Mouse (Mus musculus) embryonic stem cell, embryonic (primary cell): ENCODE data around the gene Pparg.

Source experiments
- CTCF ChIA-PET, 4 experiments: fragments of 300-600 bp in 2 of 4; fragments of 350-600 bp in 2 of 4; sonication (Branson Sonifier 250); formaldehyde crosslinking; loops; one replicate each; lab custom pipeline; 2022; ENCODE audit warnings: inconsistent platforms in 2 of 4; lab: Charles Lee
- POLR2A ChIA-PET, 4 experiments: fragments of 300-600 bp in 2 of 4; fragments of 350-600 bp in 2 of 4; sonication (Branson Sonifier 250); formaldehyde crosslinking; loops; one replicate each; lab custom pipeline; 2022; ENCODE audit warnings: antibody characterized with exemption in 4 of 4, inconsistent platforms in 1 of 4; lab: Charles Lee

Gene Pparg

DNA sequence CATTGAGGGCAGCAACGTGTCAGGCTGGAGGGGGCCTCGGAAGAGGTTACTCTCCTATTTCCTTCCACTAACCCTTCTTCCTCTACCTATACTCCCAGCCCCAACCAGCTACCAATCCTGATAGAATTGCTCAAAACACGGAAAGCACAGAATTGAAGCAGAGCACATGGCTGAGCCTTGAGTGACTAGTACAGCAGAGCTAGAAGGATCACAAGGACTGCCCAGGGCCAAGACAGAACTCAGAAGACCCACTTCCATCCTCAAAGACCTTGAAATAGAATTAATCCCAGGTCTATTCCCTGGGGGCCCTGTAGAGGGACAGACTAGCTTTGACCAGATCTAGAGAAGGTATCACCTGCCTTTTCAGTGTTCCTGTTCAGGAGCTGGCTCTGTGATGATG lies 120.9 kb downstream of the Pparg start:
- CTCF ChIA-PET = interaction anchor here in 1 of 4 experiments (1.1 kb wide), 1 partner anchor 57 kb away, joined by 3 read pairs; no protein-coding TSS in a partner anchor
- POLR2A ChIA-PET = interaction anchor here in 1 of 4 experiments (0.6 to 1.1 kb wide), 2 partner anchors 17 to 112 kb away, joined by 3 read pairs; no protein-coding TSS in a partner anchor

DNA sequence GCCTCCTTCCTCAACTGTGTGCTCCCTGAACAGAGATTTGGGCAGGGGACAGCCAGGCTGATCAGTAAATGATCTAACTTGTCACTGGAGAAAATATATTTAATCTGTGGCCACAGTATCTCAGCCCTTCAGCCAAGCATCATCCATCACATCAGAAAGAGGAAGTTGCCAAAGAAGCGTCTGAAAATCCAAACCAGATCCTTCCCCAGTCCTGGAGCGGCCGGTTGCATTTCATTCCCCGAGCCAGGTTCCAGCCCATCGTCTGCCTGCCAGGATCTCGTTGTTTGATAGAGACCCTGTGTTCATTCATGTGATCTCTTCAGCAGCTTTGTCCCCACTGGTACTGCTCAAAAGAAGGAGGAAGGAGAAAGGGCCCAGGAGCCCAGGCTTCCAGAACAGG lies 124.9 kb downstream of the Pparg start:
- ChIA-PET POLR2A (interaction anchor here in 1 of 4 experiments (0.6 to 1.9 kb wide), 3 partner anchors 53 to 349 kb away, joined by 3 to 5 read pairs (median 5); partner anchors contain the start of gene Timp4), CTCF (no interaction called here)

DNA sequence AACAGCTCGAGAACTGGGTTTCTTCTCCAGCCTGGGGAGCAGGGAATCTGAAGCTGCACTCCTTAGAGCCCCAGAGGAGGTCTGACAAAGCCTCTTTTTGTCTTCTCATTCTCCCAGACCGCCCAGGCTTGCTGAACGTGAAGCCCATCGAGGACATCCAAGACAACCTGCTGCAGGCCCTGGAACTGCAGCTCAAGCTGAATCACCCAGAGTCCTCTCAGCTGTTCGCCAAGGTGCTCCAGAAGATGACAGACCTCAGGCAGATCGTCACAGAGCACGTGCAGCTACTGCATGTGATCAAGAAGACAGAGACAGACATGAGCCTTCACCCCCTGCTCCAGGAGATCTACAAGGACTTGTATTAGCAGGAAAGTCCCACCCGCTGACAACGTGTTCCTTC lies 129.1 kb downstream of the Pparg start:
- POLR2A ChIA-PET = interaction anchor here in 2 of 4 experiments (0.7 to 0.9 kb wide), 2 partner anchors 9 to 183 kb away, joined by 3 read pairs; no protein-coding TSS in a partner anchor

DNA sequence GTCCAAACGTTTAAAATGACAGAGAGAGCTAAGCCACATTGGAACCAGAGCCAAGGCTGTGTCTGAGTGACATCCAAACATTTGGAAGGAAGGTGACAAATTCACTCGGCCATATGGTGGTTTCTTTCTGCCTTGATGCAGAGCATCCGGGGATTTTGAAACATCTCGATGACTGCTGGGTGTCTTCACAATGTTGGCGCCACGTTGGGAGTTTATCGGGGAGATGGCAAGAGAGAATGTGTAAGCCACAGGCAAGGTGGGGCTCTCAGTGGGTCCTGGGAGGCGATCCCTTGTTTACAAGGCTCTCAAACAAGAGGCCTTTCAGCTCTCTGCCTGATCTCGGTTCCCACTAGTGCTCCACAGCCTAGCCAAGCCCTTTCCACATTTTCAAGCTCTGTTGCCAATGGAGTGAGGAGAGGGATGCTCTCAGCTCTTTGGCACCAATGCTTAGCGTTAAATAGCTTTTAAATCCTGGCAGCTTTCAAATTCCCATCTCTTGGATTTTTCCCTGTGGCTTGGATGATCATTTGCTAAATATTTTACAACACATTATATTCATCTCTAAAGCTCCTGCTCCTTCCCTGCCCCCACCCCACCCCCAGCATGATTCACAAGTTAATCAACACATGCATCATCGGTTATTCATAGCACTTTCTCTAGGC lies 132.3 kb downstream of the Pparg start:
- ChIA-PET CTCF (interaction anchor here in 2 of 4 experiments (0.5 to 0.7 kb wide), 2 partner anchors 45 to 226 kb away, joined by 3 to 4 read pairs; no protein-coding TSS in a partner anchor), POLR2A (interaction anchor here in 1 of 4 experiments (0.7 kb wide), 1 partner anchor 231 kb away, joined by 3 read pairs; no protein-coding TSS in a partner anchor)

More for the DNA sequence above, 129.1 kb downstream of the Pparg start:
- CTCF ChIA-PET = no interaction called here

DNA sequence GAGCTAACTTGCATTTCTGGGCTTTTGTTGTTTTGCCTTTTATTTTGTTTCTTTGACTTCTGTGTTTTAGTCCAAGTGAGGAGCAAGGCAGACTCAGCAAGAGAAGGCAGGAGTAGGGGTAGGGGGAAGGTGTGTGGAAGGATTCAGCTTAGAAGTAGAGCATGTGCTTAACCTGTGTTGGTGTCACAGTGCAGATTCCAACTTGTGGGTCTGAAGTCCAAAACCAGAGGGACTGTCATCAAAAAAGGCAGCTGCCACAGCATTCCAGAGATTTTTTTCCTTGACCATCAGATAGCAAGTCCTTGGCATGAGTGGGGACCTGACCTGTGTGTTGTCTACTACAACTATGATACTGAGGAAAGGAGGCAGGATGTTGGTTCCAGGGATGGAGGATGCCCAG lies 133.1 kb downstream of the Pparg start:
- ChIA-PET CTCF (interaction anchor here in 2 of 4 experiments (0.5 to 0.7 kb wide), 2 partner anchors 45 to 225 kb away, joined by 3 to 4 read pairs; no protein-coding TSS in a partner anchor), POLR2A (interaction anchor here in 1 of 4 experiments (0.7 kb wide), 1 partner anchor 232 kb away, joined by 3 read pairs; no protein-coding TSS in a partner anchor)

DNA sequence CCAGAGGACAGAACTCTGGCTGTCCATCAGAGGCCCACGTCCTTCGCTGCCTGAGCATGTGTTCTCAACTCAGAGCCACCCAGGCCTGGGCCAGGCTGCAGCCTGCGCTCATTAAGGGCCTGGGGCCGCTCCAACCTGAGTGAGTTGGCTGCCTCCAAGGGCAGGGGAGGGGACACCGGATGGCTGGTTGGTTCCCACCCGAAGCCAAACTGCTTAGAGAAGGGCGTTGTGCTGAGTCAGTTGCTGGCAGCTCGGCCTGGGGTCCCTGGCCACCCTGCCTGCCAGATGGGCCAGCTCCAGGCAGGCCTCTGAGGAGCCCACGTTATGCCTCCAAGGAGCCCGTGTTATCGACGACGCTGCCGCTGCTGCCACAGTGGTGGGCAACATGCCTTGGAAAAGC lies 138.8 kb downstream of the Pparg start:
- ChIA-PET CTCF (interaction anchor here in 1 of 4 experiments (0.6 kb wide), 1 partner anchor 433 kb away, joined by 3 read pairs; no protein-coding TSS in a partner anchor), POLR2A (interaction anchor here in 1 of 4 experiments (0.9 to 1.3 kb wide), 3 partner anchors 18 to 39 kb away, joined by 3 to 8 read pairs (median 4); no protein-coding TSS in a partner anchor)

DNA sequence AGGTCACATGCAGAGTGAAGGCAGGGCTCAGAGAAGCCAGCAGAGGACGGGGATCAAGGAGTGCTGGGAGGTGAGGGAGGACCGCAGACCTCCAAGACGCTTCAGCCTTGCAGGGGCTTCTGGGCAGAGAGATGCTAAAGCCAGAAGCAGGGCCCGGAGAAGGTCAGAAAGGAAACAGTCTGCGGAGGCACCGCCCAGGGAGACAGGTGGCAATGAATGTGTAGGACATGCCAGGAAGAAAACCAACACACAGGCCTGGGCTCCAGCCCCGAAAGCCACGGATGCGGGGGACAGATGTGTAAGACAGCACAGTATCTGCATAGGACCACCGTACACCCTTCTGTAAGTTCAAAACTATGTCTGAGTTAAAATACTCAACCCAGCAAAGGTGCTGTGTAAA lies 139.5 kb downstream of the Pparg start:
- POLR2A ChIA-PET = interaction anchor here in 1 of 4 experiments (1.1 to 1.3 kb wide), 2 partner anchors 20 to 39 kb away, joined by 4 to 8 read pairs; no protein-coding TSS in a partner anchor
- CTCF ChIA-PET = no interaction called here

DNA sequence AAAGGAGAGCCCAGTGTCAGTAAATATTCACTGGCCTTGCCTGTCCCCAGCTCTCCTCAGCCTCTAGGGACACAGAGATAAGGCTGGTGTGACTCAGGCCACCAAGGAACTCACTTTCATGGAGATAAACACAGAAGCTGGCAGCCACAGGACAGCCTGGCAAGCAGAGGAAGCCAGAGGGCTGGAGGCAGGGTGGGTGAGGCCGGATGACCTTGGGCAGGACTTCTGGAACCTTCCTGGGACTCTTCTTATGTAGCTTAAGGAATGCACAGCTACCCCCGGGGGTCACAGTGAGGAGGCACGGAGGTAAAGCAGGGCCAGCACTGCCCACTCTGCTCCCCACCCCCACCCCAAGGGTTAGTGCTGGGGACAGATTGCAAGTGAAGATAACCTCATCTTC lies 140.4 kb downstream of the Pparg start:
- POLR2A ChIA-PET = interaction anchor here in 1 of 4 experiments (0.8 to 1.5 kb wide), 4 partner anchors 35 to 165 kb away, joined by 3 to 4 read pairs (median 4); partner anchors contain the start of gene Tsen2
- CTCF ChIA-PET = no interaction called here

DNA sequence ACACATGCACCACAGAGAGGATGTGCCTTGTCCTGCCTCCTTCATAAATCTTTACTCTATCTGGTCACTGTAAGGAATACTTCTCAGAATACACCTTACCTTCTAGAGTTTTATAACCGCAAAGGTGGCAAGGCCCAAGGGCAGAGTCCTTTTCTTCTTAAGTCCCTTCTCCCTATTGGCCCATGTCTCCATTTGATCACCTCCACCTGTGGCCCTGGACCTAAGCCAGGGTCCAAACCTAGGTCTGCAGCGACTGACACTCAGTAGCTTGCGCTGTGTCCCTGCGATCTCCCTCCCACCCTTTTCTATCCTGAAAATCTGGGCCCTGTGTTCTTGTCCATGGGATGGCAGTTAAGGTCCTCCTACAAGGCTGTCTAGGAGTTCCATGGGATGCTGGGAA lies 142.3 kb downstream of the Pparg start:
- CTCF ChIA-PET = no interaction called here
- POLR2A ChIA-PET = no interaction called here

DNA sequence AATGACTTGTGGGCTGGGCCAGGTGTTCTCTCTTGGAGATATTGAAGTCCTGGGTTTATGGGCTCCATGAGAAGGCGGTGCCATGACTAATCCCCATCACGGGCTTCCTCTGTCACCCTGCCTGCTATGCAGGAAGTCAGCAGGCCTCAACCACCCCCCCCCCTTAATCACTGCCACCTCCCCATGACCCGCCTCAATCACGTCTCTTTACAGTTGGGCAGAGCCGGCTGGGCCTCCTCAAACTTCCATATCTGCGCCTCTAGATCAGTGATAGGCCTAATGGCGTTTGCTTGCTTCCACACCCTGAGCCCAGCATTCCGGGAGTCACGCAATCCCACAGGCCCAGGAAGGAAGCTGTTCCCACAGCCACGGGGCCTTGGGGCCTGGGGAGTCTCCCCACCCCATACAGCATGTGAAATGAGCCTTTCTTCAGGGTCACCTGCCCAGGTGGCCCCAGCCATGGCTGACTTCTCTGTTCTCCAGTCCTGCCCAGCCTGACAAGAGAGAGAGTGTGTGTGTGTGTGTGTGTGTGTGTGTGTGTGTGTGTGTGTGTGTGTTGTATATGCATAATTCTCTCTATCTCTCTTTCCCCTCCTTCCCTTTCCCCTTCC lies 142.9 kb downstream of the Pparg start:
- CTCF ChIA-PET = interaction anchor here in 3 of 4 experiments (0.7 to 1.2 kb wide), 4 partner anchors 14 to 38 kb away, joined by 4 to 12 read pairs (median 6); no protein-coding TSS in a partner anchor
- POLR2A ChIA-PET = interaction anchor here in 1 of 4 experiments (0.6 kb wide), 1 partner anchor 677 kb away, joined by 4 read pairs; no protein-coding TSS in a partner anchor

DNA sequence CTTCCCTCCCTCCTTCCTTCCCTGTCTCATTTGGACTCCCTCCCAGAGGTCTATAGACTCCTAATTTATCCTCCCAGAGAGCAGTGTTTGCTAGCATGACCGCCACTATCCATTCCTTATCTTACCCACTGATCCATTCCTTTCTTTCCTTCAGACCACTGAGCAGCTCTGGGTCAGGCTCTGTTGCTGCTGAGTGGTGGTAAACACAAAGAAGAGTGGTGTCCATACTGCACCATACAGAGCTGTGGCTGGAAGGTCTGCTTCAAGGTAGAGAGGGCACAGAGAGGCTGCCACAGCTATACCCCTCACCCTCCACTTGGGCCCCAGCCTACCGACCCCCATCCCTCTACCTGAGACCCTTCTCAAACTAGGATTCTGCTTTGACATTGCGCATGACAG lies 143.4 kb downstream of the Pparg start:
- ChIA-PET CTCF (interaction anchor here in 3 of 4 experiments (0.7 to 1.2 kb wide), 4 partner anchors 14 to 37 kb away, joined by 4 to 12 read pairs (median 6); no protein-coding TSS in a partner anchor), POLR2A (interaction anchor here in 1 of 4 experiments (0.6 kb wide), 1 partner anchor 677 kb away, joined by 4 read pairs; no protein-coding TSS in a partner anchor)

DNA sequence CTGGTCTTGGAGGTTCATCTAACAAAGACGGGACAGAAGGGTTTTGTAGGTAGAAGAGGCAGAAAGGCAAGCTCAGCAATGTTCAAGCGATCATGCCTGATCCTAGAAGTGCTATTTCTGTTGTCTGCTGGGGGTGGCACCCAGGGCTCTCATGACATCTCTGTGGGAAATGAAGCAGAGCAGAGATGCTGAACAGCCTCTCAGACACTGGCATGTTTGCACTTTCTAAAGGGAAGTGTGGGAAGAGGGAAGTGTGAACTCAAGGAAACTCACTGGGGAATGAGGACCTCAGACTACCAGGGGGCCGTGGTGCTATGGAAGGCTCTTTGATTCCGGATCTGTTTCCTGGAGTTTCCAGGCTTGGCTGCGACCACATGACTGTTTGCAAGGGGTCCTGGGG lies 144.2 kb downstream of the Pparg start:
- POLR2A ChIA-PET = no interaction called here
- CTCF ChIA-PET = interaction anchor here in 1 of 4 experiments (1.2 kb wide), 1 partner anchor 36 kb away, joined by 4 read pairs; no protein-coding TSS in a partner anchor

DNA sequence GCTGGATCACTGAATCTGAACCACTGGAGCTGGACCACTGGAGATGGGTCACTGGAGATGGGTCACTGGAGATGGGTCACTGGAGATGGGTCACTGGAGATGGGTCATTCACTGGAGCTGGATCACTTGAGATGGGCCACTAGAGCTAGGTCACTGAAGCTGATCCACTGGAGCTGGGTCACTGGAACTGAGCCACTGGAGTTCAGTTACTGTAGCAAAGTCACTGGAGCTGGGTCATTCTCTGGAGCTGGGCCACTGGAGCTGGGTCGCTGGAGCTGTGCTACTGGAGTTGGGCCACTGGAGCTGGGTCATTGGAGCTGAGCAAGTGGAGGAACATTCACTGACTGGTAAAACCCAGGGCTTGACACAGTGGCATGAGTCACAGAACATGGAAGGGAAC lies 145.7 kb downstream of the Pparg start:
- ChIA-PET CTCF (interaction anchor here in 1 of 4 experiments (0.5 kb wide), 1 partner anchor 35 kb away, joined by 3 read pairs; no protein-coding TSS in a partner anchor), POLR2A (no interaction called here)

DNA sequence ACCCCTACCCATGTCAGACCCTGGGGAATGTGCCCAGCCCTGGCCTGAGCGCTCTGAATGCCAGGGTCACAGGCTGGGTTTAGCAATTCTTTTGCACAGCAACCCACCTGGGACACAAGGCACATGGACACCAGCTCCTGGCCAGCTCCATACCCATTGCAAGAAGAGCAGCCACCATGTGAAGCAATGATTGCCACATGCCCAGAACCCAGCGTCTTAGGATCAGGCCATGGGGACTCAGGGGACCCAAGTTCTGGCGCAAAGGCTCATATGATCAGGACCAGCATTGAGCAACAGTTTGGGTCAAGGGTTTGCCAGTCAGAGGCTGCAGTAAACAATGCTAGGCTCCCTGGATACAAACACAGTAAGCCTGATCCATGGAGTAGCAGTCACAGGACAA lies 150.7 kb downstream of the Pparg start:
- ChIA-PET POLR2A (no interaction called here), CTCF (no interaction called here)

DNA sequence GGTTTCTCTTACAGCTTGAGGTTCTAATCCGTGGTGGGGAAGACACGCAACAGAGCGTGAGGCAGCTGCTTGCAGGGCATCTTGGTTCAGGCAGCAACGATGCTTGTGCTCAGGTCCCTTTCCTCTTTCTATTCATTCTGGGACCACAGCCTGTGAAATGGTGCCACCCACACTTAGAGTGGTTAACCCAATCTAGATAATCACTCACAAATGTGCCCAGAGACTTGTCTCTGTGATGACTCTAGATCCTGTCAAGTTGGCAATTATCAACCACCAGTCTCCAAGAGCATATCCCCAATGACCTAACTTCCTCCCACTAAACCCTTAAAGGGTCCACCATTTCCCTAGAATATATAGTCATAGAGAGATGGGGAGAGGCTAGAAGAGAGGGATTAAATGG lies 152.5 kb downstream of the Pparg start:
- ChIA-PET POLR2A (no interaction called here), CTCF (no interaction called here)

DNA sequence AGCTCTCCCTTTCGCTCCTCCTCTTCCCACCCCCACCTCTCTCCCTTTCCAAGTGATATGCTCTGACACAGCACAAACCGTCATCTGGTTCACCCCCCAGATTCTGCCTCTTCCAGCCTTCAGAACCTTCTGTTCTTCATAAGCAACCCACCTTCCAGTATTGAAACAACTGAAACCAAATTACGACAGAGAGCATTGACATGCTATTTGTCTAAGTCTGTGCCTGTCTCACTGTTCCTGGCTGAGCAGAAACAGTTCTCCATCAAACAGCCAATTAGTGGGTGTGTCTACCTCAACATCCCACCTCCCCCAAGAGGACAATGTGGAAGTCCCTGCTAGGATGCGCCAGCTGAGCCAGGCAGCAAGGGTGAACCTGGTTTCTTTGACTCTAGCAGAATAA lies 157.2 kb downstream of the Pparg start:
- ChIA-PET POLR2A (interaction anchor here in 2 of 4 experiments (0.6 to 1.5 kb wide), 4 partner anchors 21 to 448 kb away, joined by 3 to 4 read pairs (median 4); no protein-coding TSS in a partner anchor), CTCF (interaction anchor here in 1 of 4 experiments (0.5 kb wide), 1 partner anchor 14 kb away, joined by 6 read pairs; no protein-coding TSS in a partner anchor)

DNA sequence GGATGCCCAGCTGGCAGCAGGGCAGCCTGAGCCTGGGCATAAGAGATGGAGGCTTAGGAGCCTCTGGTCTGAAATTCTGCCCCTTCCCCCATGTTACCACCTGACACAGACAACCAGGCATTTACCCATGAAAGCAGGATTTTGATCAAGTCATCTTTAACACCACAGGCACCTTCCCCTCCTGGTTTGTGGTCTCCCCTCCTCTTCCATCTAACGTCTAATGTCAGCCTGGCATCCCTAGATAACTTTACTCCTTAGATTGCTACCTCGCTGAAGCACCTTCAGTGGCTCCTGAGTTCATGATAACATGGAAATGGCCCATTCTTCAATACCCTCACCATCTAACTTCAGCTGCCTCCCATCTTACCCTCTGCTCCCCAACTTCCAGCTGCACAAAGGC lies 157.6 kb downstream of the Pparg start:
- CTCF ChIA-PET = interaction anchor here in 1 of 4 experiments (0.5 kb wide), 1 partner anchor 14 kb away, joined by 6 read pairs; no protein-coding TSS in a partner anchor
- POLR2A ChIA-PET = interaction anchor here in 2 of 4 experiments (0.6 to 1.5 kb wide), 4 partner anchors 21 to 448 kb away, joined by 3 to 4 read pairs (median 4); no protein-coding TSS in a partner anchor

DNA sequence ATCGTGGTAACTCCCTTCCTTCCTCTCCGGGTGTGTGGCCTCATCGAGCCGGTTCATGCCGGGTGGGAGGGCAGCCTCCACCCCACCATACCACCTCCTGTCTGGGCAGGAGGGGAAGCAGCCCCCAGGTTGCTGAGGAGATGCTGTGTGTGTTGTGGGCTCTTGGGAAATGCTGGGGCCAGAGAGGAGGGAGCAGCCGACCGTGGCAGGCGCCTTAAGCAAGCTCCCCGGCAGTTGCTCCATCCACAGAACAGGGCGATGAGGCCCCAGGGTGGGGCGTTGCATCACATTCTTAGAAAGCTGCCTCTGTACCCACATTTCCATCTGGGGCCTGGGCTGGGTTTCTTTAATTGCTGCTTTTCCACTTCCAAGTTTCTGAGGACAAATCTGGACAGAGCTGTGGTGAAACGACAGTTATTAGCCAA lies 158.5 kb downstream of the Pparg start:
- ChIA-PET CTCF (interaction anchor here in 2 of 4 experiments (0.5 to 1.2 kb wide), 3 partner anchors 19 to 470 kb away, joined by 3 read pairs; no protein-coding TSS in a partner anchor), POLR2A (interaction anchor here in 2 of 4 experiments (0.6 to 1.7 kb wide), 4 partner anchors 10 to 578 kb away, joined by 3 to 4 read pairs (median 4); partner anchors contain the start of gene Tsen2 (in 1 of the 2))
